Mouse (Mus musculus): ENCODE results near the gene Arhgap28. TPM values are rescaled to one million over a fixed set of nuclear protein-coding genes. Genes with fewer than 3 reads are reported as not detected.

The Arhgap28 gene
- polyA plus RNA-seq (2014; fragmentation: Nextera tagmentation; extraction: Ambion mirVana), result 5.1 and 15.9 TPM in 2 replicates

- WGBS, result under 1% methylated on average over 65 of the region's 65 CpGs
- peak within 1 kb of the TSS; percentile 71 for H3K4me3 ChIP-seq (ENCODE audit: low read depth, low read length)
- no peaks in the 10 kb centered on the region for H3K9me3 ChIP-seq (ENCODE audit: control insufficient read depth, low read length)
- H3K4me2 ChIP-seq (ENCODE audit: low read depth, low read length), result peak within 1 kb of the TSS; percentile 82
- no peaks in the 10 kb centered on the region; the same call in 1 of the 2 replicates for H3K4me1 ChIP-seq (ENCODE audit: control insufficient read depth, insufficient read depth, low read length)
- ATAC-seq (ENCODE audit: low read depth), result peak; percentile 91
- peak within 1 kb of the TSS; percentile 67 for H3K9ac ChIP-seq (replicated peaks; ENCODE audit: low read depth, low read length)
- no peaks in the 10 kb centered on the region for H3K27me3 ChIP-seq (ENCODE audit: control insufficient read depth, insufficient read depth, low read length)
- peak within 1 kb of the TSS; percentile 66 for H3K27ac ChIP-seq (ENCODE audit: low read depth, low read length)
- no peaks in the 10 kb centered on the region for H3K36me3 ChIP-seq (ENCODE audit: control insufficient read depth, insufficient read depth, low read length)
Observed at GRCm38 (mm10) chr17:68003741-68004560, at the start of gene Arhgap28. Gene Arhgap28, minus strand, starts transcription at chr17:68004120.

- H3K36me3 ChIP-seq (ENCODE audit: control insufficient read depth, insufficient read depth, low read length), result no peaks in the 10 kb centered on the region
- no peak overlapping the region for H3K4me3 ChIP-seq (ENCODE audit: low read depth, low read length)
- WGBS, result 75% methylated on average over 7 of the region's 7 CpGs
Observed at GRCm38 (mm10) chr17:68046341-68046675, 42.4 kb upstream of the Arhgap28 start.

GRCm38 (mm10) chr17:68045655-68046340 lies 41.9 kb upstream of the Arhgap28 start:
- H3K27me3 ChIP-seq (ENCODE audit: control insufficient read depth, insufficient read depth, low read length), result no peaks in the 10 kb centered on the region
- no peak overlapping the region for H3K9ac ChIP-seq (replicated peaks; ENCODE audit: low read depth, low read length)
- H3K36me3 ChIP-seq (ENCODE audit: control insufficient read depth, insufficient read depth, low read length), result no peaks in the 10 kb centered on the region
- no peaks in the 10 kb centered on the region for H3K4me1 ChIP-seq (ENCODE audit: control insufficient read depth, insufficient read depth, low read length)
- 85% methylated on average over 8 of the region's 8 CpGs for WGBS
- H3K27ac ChIP-seq (ENCODE audit: low read depth, low read length), result no peak overlapping the region
- no peak overlapping the region for H3K4me3 ChIP-seq (ENCODE audit: low read depth, low read length)
- H3K9me3 ChIP-seq (ENCODE audit: control insufficient read depth, low read length), result no peaks in the 10 kb centered on the region
- no peak for ATAC-seq (ENCODE audit: low read depth)
- no peak overlapping the region for H3K4me2 ChIP-seq (ENCODE audit: low read depth, low read length)

More at GRCm38 (mm10) chr17:68046341-68046675, 42.4 kb upstream of the Arhgap28 start:
- H3K27ac ChIP-seq (ENCODE audit: low read depth, low read length), result no peak overlapping the region
- H3K4me1 ChIP-seq (ENCODE audit: control insufficient read depth, insufficient read depth, low read length), result no peaks in the 10 kb centered on the region
- no peak overlapping the region for H3K4me2 ChIP-seq (ENCODE audit: low read depth, low read length)
- no peaks in the 10 kb centered on the region for H3K27me3 ChIP-seq (ENCODE audit: control insufficient read depth, insufficient read depth, low read length)
- no peak overlapping the region for H3K9ac ChIP-seq (replicated peaks; ENCODE audit: low read depth, low read length)
- no peak for ATAC-seq (ENCODE audit: low read depth)
- H3K9me3 ChIP-seq (ENCODE audit: control insufficient read depth, low read length), result no peaks in the 10 kb centered on the region

- no peak for ATAC-seq (ENCODE audit: low read depth)
Observed at GRCm38 (mm10) chr17:68042377-68042776, 38.5 kb upstream of the Arhgap28 start.

GRCm38 (mm10) chr17:68037011-68037410 lies 33.1 kb upstream of the Arhgap28 start:
- no peak overlapping the region for H3K9ac ChIP-seq (replicated peaks; ENCODE audit: low read depth, low read length)
- H3K36me3 ChIP-seq (ENCODE audit: control insufficient read depth, insufficient read depth, low read length), result no peaks in the 10 kb centered on the region
- no peaks in the 10 kb centered on the region for H3K9me3 ChIP-seq (ENCODE audit: control insufficient read depth, low read length)
- H3K4me3 ChIP-seq (ENCODE audit: low read depth, low read length), result no peak overlapping the region
- H3K27ac ChIP-seq (ENCODE audit: low read depth, low read length), result no peak overlapping the region
- H3K4me1 ChIP-seq (ENCODE audit: control insufficient read depth, insufficient read depth, low read length), result no peaks in the 10 kb centered on the region
- H3K27me3 ChIP-seq (ENCODE audit: control insufficient read depth, insufficient read depth, low read length), result no peaks in the 10 kb centered on the region
- H3K4me2 ChIP-seq (ENCODE audit: low read depth, low read length), result no peak overlapping the region
- ATAC-seq (ENCODE audit: low read depth), result no peak
- 73% methylated on average over 1 of the region's 1 CpGs for WGBS

More at GRCm38 (mm10) chr17:68042377-68042776, 38.5 kb upstream of the Arhgap28 start:
- H3K9ac ChIP-seq (replicated peaks; ENCODE audit: low read depth, low read length), result no peak overlapping the region
- no peak overlapping the region for H3K4me2 ChIP-seq (ENCODE audit: low read depth, low read length)
- no peaks in the 10 kb centered on the region for H3K36me3 ChIP-seq (ENCODE audit: control insufficient read depth, insufficient read depth, low read length)
- WGBS, result 97% methylated on average over 4 of the region's 4 CpGs
- no peaks in the 10 kb centered on the region for H3K4me1 ChIP-seq (ENCODE audit: control insufficient read depth, insufficient read depth, low read length)
- H3K9me3 ChIP-seq (ENCODE audit: control insufficient read depth, low read length), result no peaks in the 10 kb centered on the region
- H3K27ac ChIP-seq (ENCODE audit: low read depth, low read length), result no peak overlapping the region
- no peak overlapping the region for H3K4me3 ChIP-seq (ENCODE audit: low read depth, low read length)
- no peaks in the 10 kb centered on the region for H3K27me3 ChIP-seq (ENCODE audit: control insufficient read depth, insufficient read depth, low read length)

- no peak overlapping the region for H3K4me2 ChIP-seq (ENCODE audit: low read depth, low read length)
- H3K4me1 ChIP-seq (ENCODE audit: control insufficient read depth, insufficient read depth, low read length), result no peaks in the 10 kb centered on the region
- no peaks in the 10 kb centered on the region for H3K36me3 ChIP-seq (ENCODE audit: control insufficient read depth, insufficient read depth, low read length)
- no peak overlapping the region for H3K27ac ChIP-seq (ENCODE audit: low read depth, low read length)
- no peak overlapping the region for H3K9ac ChIP-seq (replicated peaks; ENCODE audit: low read depth, low read length)
- no peaks in the 10 kb centered on the region for H3K27me3 ChIP-seq (ENCODE audit: control insufficient read depth, insufficient read depth, low read length)
- H3K9me3 ChIP-seq (ENCODE audit: control insufficient read depth, low read length), result no peaks in the 10 kb centered on the region
- no peak for ATAC-seq (ENCODE audit: low read depth)
- WGBS, result 78% methylated on average over 5 of the region's 5 CpGs
- no peak overlapping the region for H3K4me3 ChIP-seq (ENCODE audit: low read depth, low read length)
Observed at GRCm38 (mm10) chr17:68029495-68029894, 25.6 kb upstream of the Arhgap28 start.

GRCm38 (mm10) chr17:68028519-68028918 lies 24.6 kb upstream of the Arhgap28 start:
- H3K27ac ChIP-seq (ENCODE audit: low read depth, low read length), result no peak overlapping the region
- H3K9ac ChIP-seq (replicated peaks; ENCODE audit: low read depth, low read length), result no peak overlapping the region
- H3K4me3 ChIP-seq (ENCODE audit: low read depth, low read length), result no peak overlapping the region
- H3K4me1 ChIP-seq (ENCODE audit: control insufficient read depth, insufficient read depth, low read length), result no peaks in the 10 kb centered on the region
- no peaks in the 10 kb centered on the region for H3K9me3 ChIP-seq (ENCODE audit: control insufficient read depth, low read length)
- WGBS, result 95% methylated on average over 4 of the region's 4 CpGs
- H3K27me3 ChIP-seq (ENCODE audit: control insufficient read depth, insufficient read depth, low read length), result no peaks in the 10 kb centered on the region
- H3K4me2 ChIP-seq (ENCODE audit: low read depth, low read length), result no peak overlapping the region
- ATAC-seq (ENCODE audit: low read depth), result no peak
- no peaks in the 10 kb centered on the region for H3K36me3 ChIP-seq (ENCODE audit: control insufficient read depth, insufficient read depth, low read length)

- Histone ChIP-seq H3K27ac (ENCODE audit: low read depth, low read length) (no peak overlapping the region), H3K9ac (replicated peaks; ENCODE audit: low read depth, low read length) (no peak overlapping the region), H3K9me3 (ENCODE audit: control insufficient read depth, low read length) (no peaks in the 10 kb centered on the region), H3K27me3 (ENCODE audit: control insufficient read depth, insufficient read depth, low read length) (no peaks in the 10 kb centered on the region), H3K36me3 (ENCODE audit: control insufficient read depth, insufficient read depth, low read length) (no peaks in the 10 kb centered on the region), H3K4me2 (ENCODE audit: low read depth, low read length) (no peak overlapping the region), H3K4me3 (ENCODE audit: low read depth, low read length) (no peak overlapping the region), H3K4me1 (ENCODE audit: control insufficient read depth, insufficient read depth, low read length) (no peaks in the 10 kb centered on the region)
- ATAC-seq (ENCODE audit: low read depth), result no peak
- 46% methylated on average over 7 of the region's 7 CpGs for WGBS
Observed at GRCm38 (mm10) chr17:68024327-68024726, 20.4 kb upstream of the Arhgap28 start.

- no peak overlapping the region for H3K9ac ChIP-seq (replicated peaks; ENCODE audit: low read depth, low read length)
- H3K27me3 ChIP-seq (ENCODE audit: control insufficient read depth, insufficient read depth, low read length), result no peaks in the 10 kb centered on the region
- 74% methylated on average over 15 of the region's 15 CpGs for WGBS
- no peak overlapping the region for H3K4me2 ChIP-seq (ENCODE audit: low read depth, low read length)
- H3K9me3 ChIP-seq (ENCODE audit: control insufficient read depth, low read length), result no peaks in the 10 kb centered on the region
- no peaks in the 10 kb centered on the region for H3K4me1 ChIP-seq (ENCODE audit: control insufficient read depth, insufficient read depth, low read length)
- no peak for ATAC-seq (ENCODE audit: low read depth)
- H3K27ac ChIP-seq (ENCODE audit: low read depth, low read length), result no peak overlapping the region
- H3K4me3 ChIP-seq (ENCODE audit: low read depth, low read length), result no peak overlapping the region
- no peaks in the 10 kb centered on the region for H3K36me3 ChIP-seq (ENCODE audit: control insufficient read depth, insufficient read depth, low read length)
Observed at GRCm38 (mm10) chr17:68019466-68020065, 15.6 kb upstream of the Arhgap28 start.

Measured in neural tube, embryonic 14.5 days (tissue).